Comparison of ENCODE assay signal across 9 mouse cellular contexts in the genomic region with DNA sequence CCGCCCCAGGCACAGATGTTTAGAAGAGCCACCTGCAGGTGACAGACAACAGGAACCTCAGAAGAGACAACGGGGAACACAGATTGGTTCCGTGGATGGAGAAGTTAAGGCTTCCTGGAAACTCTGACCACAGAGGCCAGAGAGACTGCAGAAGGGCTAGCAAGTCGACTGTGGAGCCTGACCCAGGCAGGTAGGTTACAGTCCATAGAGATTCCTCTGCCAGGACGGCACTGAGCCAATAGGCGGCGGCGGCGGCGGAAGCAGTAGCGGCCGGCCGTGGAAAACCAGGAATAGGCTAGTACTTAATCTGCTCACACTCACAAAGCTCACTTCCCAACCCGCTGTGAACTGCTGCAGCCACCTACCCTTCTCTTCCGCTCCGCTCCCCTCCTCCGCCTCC. TPM values are rescaled to one million over a fixed set of nuclear protein-coding genes. Genes with fewer than 3 reads are reported as not detected.
A peak's percentile ranks its signal among the peaks of the same experiment; 100 is the strongest.
DNase-seq lines count a peak whose midpoint lies in the region; ATAC-seq and TF ChIP-seq lines count a peak whose summit lies in the region.
"Had no signal": no experiment of that assay in that cellular context is flagged by ENCODE, and none has a peak within 500 bp of the region (broad histone marks: within the 10 kb centered on the region; RNA-seq: fewer than 3 reads in every experiment).

No protein-coding gene starts in this region.

- no peak for TF ChIP-seq RAD21 in CH12.LX (IDR thresholded peaks at IDR 0.05; ENCODE audit: low read depth, low read length)

- H3K9me3 ChIP-seq in CH12.LX (replicated peaks; ENCODE audit: low read length), result no peaks in the 10 kb centered on the region
- H3K9me3 ChIP-seq in forebrain, embryonic 13.5 days (replicated peaks), result no peaks in the 10 kb centered on the region
- H3K9me3 ChIP-seq in megakaryocyte, embryonic 14.5 days, result no peaks in the 10 kb centered on the region

- peaks cover 3% of the 10 kb centered on the region for H3K27me3 ChIP-seq in CH12.LX (replicated peaks)
- no peaks in the 10 kb centered on the region for H3K27me3 ChIP-seq in forebrain, embryonic 13.5 days
- H3K27me3 ChIP-seq in megakaryocyte, embryonic 14.5 days (replicated peaks), result peaks cover 21% of the 10 kb centered on the region
- H3K27me3 ChIP-seq in thymus, adult 2 months (ENCODE audit: control insufficient read depth, insufficient read depth, low read length), result no peaks in the 10 kb centered on the region

- H3K4me3 ChIP-seq in CH12.LX (replicated peaks in 1 of 3; ENCODE audit: low read depth in 2 of 3, low read length in 2 of 3, poor library complexity in 1 of 3), result peak overlapping the region; percentile 40 to 53 (median 48)
- peak overlapping the region; percentile 10; the same call in 1 of the 2 replicates for H3K4me3 ChIP-seq in forebrain, embryonic 13.5 days
- peak overlapping the region; percentile 80 for H3K4me3 ChIP-seq in megakaryocyte, embryonic 14.5 days (replicated peaks)
- H3K4me3 ChIP-seq in thymus, adult 2 months (ENCODE audit: control insufficient read depth, insufficient read depth, low read length), result 0 out of 2 replicates have a peak overlapping the region, but pooled peaks have one; percentile 0
- H3K4me3 ChIP-seq: myocyte had no signal

- ATAC-seq in forebrain, embryonic 13.5 days, result no peak
- no peak for ATAC-seq in erythroblast, adult 5-6 weeks (replicated peaks; ENCODE audit: low FRiP score, poor library complexity, severe bottlenecking)

- peak; percentile 68; the same call in 1 of the 2 replicates for TF ChIP-seq EP300 in CH12.LX (IDR thresholded peaks at IDR 0.05; ENCODE audit: low read length)

- peaks cover 3 to 26% of the 10 kb centered on the region in 2 experiments; a peak in 3 of 4 replicates for H3K4me1 ChIP-seq in CH12.LX (ENCODE audit: control insufficient read depth in 1 of 2, insufficient read depth in 2 of 2)
- H3K4me1 ChIP-seq in forebrain, embryonic 13.5 days, result peaks cover 13% of the 10 kb centered on the region
- peaks cover 43% of the 10 kb centered on the region for H3K4me1 ChIP-seq in megakaryocyte, embryonic 14.5 days
- H3K4me1 ChIP-seq in thymus, adult 2 months (replicated peaks; ENCODE audit: control insufficient read depth, insufficient read depth, low read length), result peaks cover 10% of the 10 kb centered on the region

- H3K9ac ChIP-seq in CH12.LX (ENCODE audit: insufficient read depth, low read depth), result peak overlapping the region; percentile 46
- no peak overlapping the region; the same call in 1 of the 2 replicates for H3K9ac ChIP-seq in forebrain, embryonic 13.5 days

- in situ Hi-C loops in CH12.LX (cut with MboI; ENCODE audit: low pct_ligation_motif_present, low pct_unique_long_range_greater_than_20kb, low sequenced_read_pairs), result no loop called here

- H3K36me3 ChIP-seq in CH12.LX (replicated peaks in 1 of 2; ENCODE audit: control insufficient read depth in 1 of 2, insufficient read depth in 1 of 2, low read length in 1 of 2), result no peaks in the 10 kb centered on the region
- H3K36me3 ChIP-seq in forebrain, embryonic 13.5 days (ENCODE audit: poor library complexity, severe bottlenecking), result no peaks in the 10 kb centered on the region
- no peaks in the 10 kb centered on the region for H3K36me3 ChIP-seq in megakaryocyte, embryonic 14.5 days (replicated peaks; ENCODE audit: low read length)
- no peaks in the 10 kb centered on the region for H3K36me3 ChIP-seq in thymus, adult 2 months (ENCODE audit: control insufficient read depth, insufficient read depth, low read length)

- TF ChIP-seq POLR2A in CH12.LX (IDR thresholded peaks at IDR 0.05; ENCODE audit: low read depth, low read length), result peak; percentile 49
- no peak for TF ChIP-seq POLR2A in thymus, adult 2 months (IDR thresholded peaks at IDR 0.05; ENCODE audit: control insufficient read depth, extremely low read depth, insufficient read depth, low read length, poor library complexity)

- dilution Hi-C loops in CH12.LX (cut with MboI; ENCODE audit: extremely low pct_ligation_motif_present, extremely low pct_unique_long_range_greater_than_20kb, low sequenced_read_pairs), result no loop called here

- H3K27ac ChIP-seq in CH12.LX (ENCODE audit: insufficient read depth, low read depth), result peak overlapping the region; percentile 34
- H3K27ac ChIP-seq in forebrain, embryonic 13.5 days, result peak overlapping the region; percentile 14; the same call in 1 of the 2 replicates
- H3K27ac ChIP-seq in thymus, adult 2 months (ENCODE audit: control insufficient read depth, insufficient read depth, low read length), result no peak overlapping the region

- intact Hi-C loops in heart, postnatal 36 days (cut with DNase I), result loop anchor here (2.0 kb wide), 1 partner anchor 36 kb away; no protein-coding TSS in a partner anchor

- peak overlapping the region; percentile 94 for H3K4me2 ChIP-seq in CH12.LX (ENCODE audit: insufficient read depth, low read depth, poor library complexity, severe bottlenecking)
- H3K4me2 ChIP-seq in forebrain, embryonic 13.5 days, result peak overlapping the region; percentile 44

- H3K79me2 ChIP-seq in CH12.LX (replicated peaks; ENCODE audit: control insufficient read depth, extremely low read depth, insufficient read depth, poor library complexity, severe bottlenecking), result peaks cover 9% of the 10 kb centered on the region

- no peak; a peak in 1 of 4 replicates for TF ChIP-seq CTCF in CH12.LX (conservative IDR thresholded peaks at IDR 0.05 in 1 of 2, IDR thresholded peaks at IDR 0.05 in 1 of 2; ENCODE audit: low read depth in 2 of 2, low read length in 2 of 2)
- TF ChIP-seq CTCF in thymus, adult 2 months (IDR thresholded peaks at IDR 0.05; ENCODE audit: borderline replicate concordance, control insufficient read depth, extremely low read depth, insufficient read depth, low read length, poor library complexity), result no peak

- 7% methylated on average over 17 of the region's 17 CpGs for WGBS in forebrain, embryonic 13.5 days
- 8% methylated on average over 17 of the region's 17 CpGs for WGBS in thymus, adult 2 months

- DNase-seq in CH12.LX (ENCODE audit: extremely low read depth), result peak; percentile 75
- peak; percentile 34 for DNase-seq in MN1 (ENCODE audit: low spot score)
- DNase-seq in heart, postnatal 36 days, result peak; percentile 66 to 69
- DNase-seq in kidney, postnatal 4 days, result peak; percentile 71 to 81
- peak; percentile 47 for DNase-seq in thymus, adult 2 months

RNA-seq across cellular contexts. Expression of a gene that starts 3.7 kb away (rescaled TPM):
- total RNA-seq in CH12.LX (2012; rRNA removed) (205 and 319 TPM in 2 replicates), CH12.LX (2014; rRNA removed) (769 and 796 TPM in 2 replicates)
- polyA plus RNA-seq in CH12.LX (2012; ENCODE audit: insufficient read length, low read depth), result 280 and 301 TPM in 2 replicates
- 378 and 389 TPM in 2 replicates for polyA plus RNA-seq in forebrain, embryonic 13.5 days (2015; fragmentation: Nextera tagmentation; extraction: Ambion mirVana)
- total RNA-seq in heart, postnatal 36 days (2021), result 100 to 1,000 TPM; 174 to 177 TPM
- 72.2 and 125 TPM in 2 replicates for polyA plus RNA-seq in megakaryocyte, embryonic 14.5 days (2012; ENCODE audit: insufficient read depth, low replicate concordance)
- 134 and 198 TPM in 2 replicates for polyA plus RNA-seq in thymus, adult 2 months (2012; rRNA removed)
- total RNA-seq in erythroblast, adult 5-6 weeks (2015; ENCODE audit: low replicate concordance), result 187 and 211 TPM in 2 replicates
- total RNA-seq in erythroblast, adult 5-6 weeks (2017; ENCODE audit: low replicate concordance), result 222 and 325 TPM in 2 replicates

RNA-seq across cellular contexts. Expression of a gene that starts 5.6 kb away (rescaled TPM):
- total RNA-seq in CH12.LX (2012; rRNA removed) (4.6 and 5.7 TPM in 2 replicates), CH12.LX (2014; rRNA removed) (1.8 and 3.1 TPM in 2 replicates)
- 5.4 and 6.1 TPM in 2 replicates for polyA plus RNA-seq in CH12.LX (2012; ENCODE audit: insufficient read length, low read depth)
- 10.4 and 10.6 TPM in 2 replicates for polyA plus RNA-seq in forebrain, embryonic 13.5 days (2015; fragmentation: Nextera tagmentation; extraction: Ambion mirVana)
- 100 to 1,000 TPM; 209 to 229 TPM for total RNA-seq in heart, postnatal 36 days (2021)
- polyA plus RNA-seq in megakaryocyte, embryonic 14.5 days (2012; ENCODE audit: insufficient read depth, low replicate concordance), result 0.75 and 11.4 TPM in 2 replicates
- polyA plus RNA-seq in thymus, adult 2 months (2012; rRNA removed), result 3.6 and 9.5 TPM in 2 replicates
- total RNA-seq in erythroblast, adult 5-6 weeks (2015; ENCODE audit: low replicate concordance), result not detected in 2 replicates
- 1.1 and 1.6 TPM in 2 replicates for total RNA-seq in erythroblast, adult 5-6 weeks (2017; ENCODE audit: low replicate concordance)

RNA-seq across cellular contexts. Expression of a gene that starts 15.9 kb away (rescaled TPM):
- total RNA-seq in CH12.LX (2012; rRNA removed), result 18.2 and 20.2 TPM in 2 replicates
- 15.1 and 15.7 TPM in 2 replicates for total RNA-seq in CH12.LX (2014; rRNA removed)
- polyA plus RNA-seq in CH12.LX (2012; ENCODE audit: insufficient read length, low read depth), result 25.8 and 25.9 TPM in 2 replicates
- polyA plus RNA-seq in forebrain, embryonic 13.5 days (2015; fragmentation: Nextera tagmentation; extraction: Ambion mirVana), result 23.3 and 25.5 TPM in 2 replicates
- total RNA-seq in heart, postnatal 36 days (2021), result 1 to 10 TPM; 4.0 to 6.1 TPM
- 4.6 and 7.1 TPM in 2 replicates for polyA plus RNA-seq in megakaryocyte, embryonic 14.5 days (2012; ENCODE audit: insufficient read depth, low replicate concordance)
- polyA plus RNA-seq in thymus, adult 2 months (2012; rRNA removed), result 33.2 and 38.5 TPM in 2 replicates
- total RNA-seq in erythroblast, adult 5-6 weeks (2015; ENCODE audit: low replicate concordance), result 0.38 and 2.9 TPM in 2 replicates
- total RNA-seq in erythroblast, adult 5-6 weeks (2017; ENCODE audit: low replicate concordance), result 0.85 and 5.0 TPM in 2 replicates

RNA-seq across cellular contexts. Expression of a gene that starts 42.2 kb away (rescaled TPM):
- total RNA-seq in CH12.LX (2012; rRNA removed) (50.8 and 68.3 TPM in 2 replicates), CH12.LX (2014; rRNA removed) (98.0 and 107 TPM in 2 replicates)
- 104 and 111 TPM in 2 replicates for polyA plus RNA-seq in CH12.LX (2012; ENCODE audit: insufficient read length, low read depth)
- 72.8 and 74.4 TPM in 2 replicates for polyA plus RNA-seq in forebrain, embryonic 13.5 days (2015; fragmentation: Nextera tagmentation; extraction: Ambion mirVana)
- 10 to 100 TPM; 26.6 to 33.0 TPM for total RNA-seq in heart, postnatal 36 days (2021)
- polyA plus RNA-seq in megakaryocyte, embryonic 14.5 days (2012; ENCODE audit: insufficient read depth, low replicate concordance), result 8.4 and 10.9 TPM in 2 replicates
- 25.2 and 25.4 TPM in 2 replicates for polyA plus RNA-seq in thymus, adult 2 months (2012; rRNA removed)
- total RNA-seq in erythroblast, adult 5-6 weeks (2015; ENCODE audit: low replicate concordance), result 14.4 and 18.1 TPM in 2 replicates
- total RNA-seq in erythroblast, adult 5-6 weeks (2017; ENCODE audit: low replicate concordance), result 5.0 and 8.1 TPM in 2 replicates

RNA-seq across cellular contexts. Expression of a gene that starts 42.2 kb away (rescaled TPM):
- total RNA-seq in CH12.LX (2012; rRNA removed) (58.2 and 63.0 TPM in 2 replicates), CH12.LX (2014; rRNA removed) (84.9 and 87.5 TPM in 2 replicates)
- 51.9 and 57.0 TPM in 2 replicates for polyA plus RNA-seq in CH12.LX (2012; ENCODE audit: insufficient read length, low read depth)
- polyA plus RNA-seq in forebrain, embryonic 13.5 days (2015; fragmentation: Nextera tagmentation; extraction: Ambion mirVana), result 64.7 and 66.9 TPM in 2 replicates
- total RNA-seq in heart, postnatal 36 days (2021), result 10 to 100 TPM; 18.0 to 19.5 TPM
- 3.1 TPM in 1 of 2 replicates, not detected in the other for polyA plus RNA-seq in megakaryocyte, embryonic 14.5 days (2012; ENCODE audit: insufficient read depth, low replicate concordance)
- polyA plus RNA-seq in thymus, adult 2 months (2012; rRNA removed), result 55.7 and 57.6 TPM in 2 replicates
- 0.19 and 3.8 TPM in 2 replicates for total RNA-seq in erythroblast, adult 5-6 weeks (2015; ENCODE audit: low replicate concordance)
- total RNA-seq in erythroblast, adult 5-6 weeks (2017; ENCODE audit: low replicate concordance), result 10.3 and 10.6 TPM in 2 replicates

Comparison
In these comparisons a context has a peak if more than half of its experiments do, and no peak if none do; other contexts are left out.
1. H3K4me3 ChIP-seq: peak in every context shown above with its lines; median percentile 80 in megakaryocyte, embryonic 14.5 days; 48 in CH12.LX; 10 in forebrain, embryonic 13.5 days; 0 in thymus, adult 2 months.